Mouse (Mus musculus) embryonic facial prominence, embryonic 11.5 days (tissue): ENCODE measurements around the gene Slc9a5. TPM values are rescaled to one million over a fixed set of nuclear protein-coding genes. Genes with fewer than 3 reads are reported as not detected.

Experiments used
- ATAC-seq: fragments of 200-750 bp; cut with Nextera tagmentation; replicated peaks from 2 replicates; pipeline ENCODE4 v1.8.0; 2017; ENCODE audit warnings: low read depth; ENCODE audit not compliant: insufficient number of reproducible peaks, low FRiP score, low TSS enrichment
- DNase-seq: peaks from one replicate; pipeline ENCODE4 v3.0.0-alpha.2; 2015; ENCODE audit warnings: low spot score
- H3K27ac ChIP-seq: fragments of 300-500 bp; sonication (generic); replicated peaks from 2 replicates; pipeline ENCODE4 v1.5.1; 2014; ENCODE audit warnings: mild to moderate bottlenecking, low read depth, low read length, control low read depth
- H3K27me3 ChIP-seq: fragments of 300-500 bp; sonication (generic); 2 replicates; pipeline ENCODE4 v1.6.1; 2014; ENCODE audit warnings: mild to moderate bottlenecking, low read length, moderate library complexity, mixed read lengths; ENCODE audit not compliant: control insufficient read depth, insufficient read depth
- H3K36me3 ChIP-seq: fragments of 300-500 bp; sonication (generic); replicated peaks from 2 replicates; pipeline ENCODE4 v1.6.1; 2014; ENCODE audit warnings: low read depth, mild to moderate bottlenecking, low read length, moderate library complexity, mixed read lengths; ENCODE audit not compliant: control insufficient read depth, insufficient read depth
- H3K4me1 ChIP-seq: fragments of 300-500 bp; sonication (generic); 2 replicates; pipeline ENCODE4 v1.6.1; 2014; ENCODE audit warnings: low read length, mixed read lengths; ENCODE audit not compliant: control insufficient read depth, insufficient read depth
- H3K4me2 ChIP-seq: fragments of 300-500 bp; sonication (generic); 2 replicates; pipeline ENCODE4 v1.6.1; 2014; ENCODE audit warnings: low read depth, mild to moderate bottlenecking, control low read depth, low read length, moderate library complexity
- H3K4me3 ChIP-seq: fragments of 300-500 bp; sonication (generic); 2 replicates; pipeline ENCODE4 v1.5.1; 2014; ENCODE audit warnings: low read depth, low read length, control low read depth
- H3K9ac ChIP-seq: fragments of 300-500 bp; sonication (generic); replicated peaks from 2 replicates; pipeline ENCODE4 v1.6.1; 2014; ENCODE audit warnings: mild to moderate bottlenecking, control low read depth, low read length
- H3K9me3 ChIP-seq: fragments of 300-500 bp; sonication (generic); replicated peaks from 2 replicates; pipeline ENCODE4 v1.6.1; 2016; ENCODE audit warnings: mild to moderate bottlenecking, low read length, inconsistent platforms, mixed read lengths; ENCODE audit not compliant: control insufficient read depth
- WGBS: fragments of 180-500 bp; shearing (Covaris S2); extraction: QIAGEN DNeasy Blood & Tissue Kit; methylation state at CpG from one replicate; pipeline ENCODE4 v1.1.7; 2014; 5-methylcytosine and 5-hydroxymethylcytosine counted together
- polyA plus RNA-seq: library from polyadenylated mRNA; unstranded; fragments of >200 nt; fragmentation: Nextera tagmentation; extraction: Ambion mirVana; gene quantifications from 2 replicates; pipeline ENCODE4 v1.2.1, GENCODE M21; 2014

Slc9a5 gene
- polyA plus RNA-seq, 1 experiment from 2014 or later, result 4.0 TPM

DNA sequence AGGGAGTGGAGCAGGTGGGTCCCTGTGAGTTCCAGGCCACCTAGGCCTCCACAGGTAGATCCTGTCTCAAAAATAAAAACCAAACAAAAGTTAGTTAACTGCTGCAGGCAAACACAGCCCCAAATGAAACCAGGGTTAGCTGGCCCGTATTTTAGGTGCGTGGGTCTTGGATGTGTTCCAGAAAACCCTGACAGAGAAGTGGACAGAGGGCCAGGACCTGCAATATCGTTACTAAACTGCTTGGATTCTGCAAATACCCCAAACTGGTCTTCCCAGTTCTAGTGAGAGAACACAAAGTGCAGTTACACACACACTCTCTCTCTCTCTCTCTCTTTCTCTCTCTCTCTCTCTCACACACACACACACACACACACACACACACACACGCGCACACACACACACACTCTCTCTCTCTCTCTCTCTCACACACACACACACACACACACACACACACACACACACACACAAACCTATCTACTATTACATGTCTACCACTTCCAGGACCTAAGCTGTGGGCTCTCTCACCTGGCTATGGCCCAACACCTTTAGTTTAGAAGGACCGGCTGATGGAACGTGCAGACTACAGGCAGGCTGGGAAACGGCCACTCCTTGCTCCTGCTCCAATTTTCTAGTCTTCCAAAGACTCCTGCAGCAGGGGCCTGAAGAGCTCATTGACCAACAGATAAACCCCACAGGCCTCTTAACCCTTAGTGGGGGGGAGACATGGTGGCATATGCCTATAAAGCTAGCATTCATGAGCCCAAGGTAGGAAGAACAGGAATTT, 4.7 kb upstream of the Slc9a5 start:
- DNase-seq, result no peak
- WGBS, result 80% methylated on average over 8 of the region's 8 CpGs

DNA sequence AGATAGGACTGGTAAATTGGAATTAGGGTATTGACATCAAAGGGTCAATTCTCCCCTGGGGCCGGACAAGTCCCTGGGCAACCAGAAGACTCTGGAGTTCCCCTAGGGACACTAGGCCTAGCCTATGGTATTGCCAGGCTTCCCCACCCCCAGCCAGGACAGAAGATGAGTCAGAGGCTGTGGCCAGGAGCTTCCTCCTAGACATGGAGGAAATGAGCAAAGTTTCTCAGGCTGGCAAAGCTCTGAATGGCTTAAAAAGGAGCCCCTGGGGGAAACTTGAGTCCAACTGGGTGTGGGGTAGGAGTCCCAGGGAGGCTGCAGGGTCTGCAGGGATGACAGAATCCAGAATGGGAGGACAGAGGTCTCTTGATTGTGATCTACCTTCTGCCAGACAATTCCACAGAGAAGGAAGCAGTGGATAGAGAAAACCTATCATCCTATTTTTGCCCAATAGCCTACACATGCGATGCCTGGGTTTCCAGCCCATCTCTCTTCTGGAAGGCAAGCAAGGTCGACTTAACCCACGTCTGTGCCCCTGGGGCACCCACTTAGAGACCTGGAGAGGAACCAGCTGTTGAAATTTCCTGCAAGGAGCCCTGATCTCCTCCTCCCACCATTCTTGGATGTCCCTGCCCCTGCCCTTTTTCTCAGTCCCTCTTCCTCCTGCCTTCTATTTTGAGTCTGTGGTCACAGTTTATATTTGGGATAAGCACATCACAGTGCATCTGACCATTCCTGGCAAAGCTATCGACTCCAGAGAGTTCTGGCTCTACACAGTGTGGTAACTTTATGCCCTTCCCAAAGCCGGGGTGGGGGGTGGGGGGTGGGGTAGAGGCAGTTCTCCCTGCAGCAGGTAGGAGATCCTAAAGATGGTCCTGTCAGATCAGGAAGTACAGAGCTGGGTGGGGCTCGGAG, 3.3 kb upstream of the Slc9a5 start:
- whole genome bisulfite sequencing, result 37% methylated on average over 7 of the region's 7 CpGs
- H3K27ac ChIP-seq, result no peak overlapping the region
- no peaks in the 10 kb centered on the region for H3K36me3 ChIP-seq
- no peaks in the 10 kb centered on the region for H3K27me3 ChIP-seq
- H3K4me2 ChIP-seq, result no peak overlapping the region
- H3K4me1 ChIP-seq, result peaks cover 9% of the 10 kb centered on the region
- no peak overlapping the region for H3K4me3 ChIP-seq
- ATAC-seq (no peak), DNase-seq (no peak)
- H3K9ac ChIP-seq, result no peak overlapping the region
- no peaks in the 10 kb centered on the region for H3K9me3 ChIP-seq

More for the DNA sequence above, 4.7 kb upstream of the Slc9a5 start:
- H3K9ac ChIP-seq, result no peak overlapping the region
- H3K27ac ChIP-seq, result no peak overlapping the region
- no peaks in the 10 kb centered on the region for H3K27me3 ChIP-seq
- no peaks in the 10 kb centered on the region for H3K9me3 ChIP-seq
- H3K4me2 ChIP-seq, result no peak overlapping the region
- H3K36me3 ChIP-seq, result no peaks in the 10 kb centered on the region
- H3K4me1 ChIP-seq, result peaks cover 9% of the 10 kb centered on the region
- H3K4me3 ChIP-seq, result no peak overlapping the region
- ATAC-seq, result no peak

DNA sequence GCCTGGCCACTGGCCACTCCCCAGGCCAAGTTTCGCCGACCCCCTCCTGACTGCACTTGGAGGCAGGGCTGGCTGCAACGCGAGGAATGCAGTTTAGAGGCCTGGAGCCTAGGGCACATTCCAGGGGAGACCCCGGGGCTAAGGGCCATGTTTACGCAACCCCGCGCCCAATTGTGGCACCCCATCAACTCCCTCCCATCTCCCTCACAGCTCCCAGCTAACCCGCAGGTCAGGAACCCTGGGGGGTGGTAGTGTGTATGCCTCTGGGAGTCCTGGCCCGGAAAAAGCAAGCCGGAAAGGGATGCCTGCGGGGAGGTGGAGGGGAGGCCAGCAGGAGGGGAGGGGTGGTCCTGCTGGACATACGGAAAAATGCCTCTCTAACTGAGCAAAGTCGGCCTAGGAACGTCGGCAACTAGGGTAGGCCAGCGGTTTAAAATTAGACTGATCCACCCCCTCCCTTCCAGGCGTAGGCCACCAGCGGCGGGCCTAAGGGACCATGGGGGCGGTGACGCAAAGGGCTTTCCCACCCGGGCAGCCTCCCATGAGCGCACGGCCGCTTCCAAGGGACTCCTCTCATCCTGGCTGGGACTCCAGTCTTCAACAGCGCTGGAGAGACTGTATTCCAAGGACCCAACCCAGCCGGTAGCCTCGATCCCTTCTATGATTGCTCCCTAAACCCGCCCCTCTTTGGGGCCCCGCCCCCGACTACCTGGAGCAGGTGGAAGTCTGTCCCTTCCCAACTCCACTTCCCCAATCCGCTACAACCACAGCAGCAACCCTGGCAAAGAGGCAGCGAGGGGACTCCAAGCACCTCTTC, 1.8 kb upstream of the Slc9a5 start:
- DNase-seq (peak; percentile 57), ATAC-seq (peak; percentile 11)
- Histone ChIP-seq H3K27me3 (no peaks in the 10 kb centered on the region), H3K4me1 (peaks cover 9% of the 10 kb centered on the region), H3K9me3 (no peaks in the 10 kb centered on the region), H3K27ac (peak overlapping the region; percentile 56), H3K4me2 (peak overlapping the region; percentile 98), H3K9ac (peak overlapping the region; percentile 70), H3K4me3 (peak overlapping the region; percentile 70), H3K36me3 (no peaks in the 10 kb centered on the region)
- under 1% methylated on average over 33 of the region's 34 CpGs for WGBS

DNA sequence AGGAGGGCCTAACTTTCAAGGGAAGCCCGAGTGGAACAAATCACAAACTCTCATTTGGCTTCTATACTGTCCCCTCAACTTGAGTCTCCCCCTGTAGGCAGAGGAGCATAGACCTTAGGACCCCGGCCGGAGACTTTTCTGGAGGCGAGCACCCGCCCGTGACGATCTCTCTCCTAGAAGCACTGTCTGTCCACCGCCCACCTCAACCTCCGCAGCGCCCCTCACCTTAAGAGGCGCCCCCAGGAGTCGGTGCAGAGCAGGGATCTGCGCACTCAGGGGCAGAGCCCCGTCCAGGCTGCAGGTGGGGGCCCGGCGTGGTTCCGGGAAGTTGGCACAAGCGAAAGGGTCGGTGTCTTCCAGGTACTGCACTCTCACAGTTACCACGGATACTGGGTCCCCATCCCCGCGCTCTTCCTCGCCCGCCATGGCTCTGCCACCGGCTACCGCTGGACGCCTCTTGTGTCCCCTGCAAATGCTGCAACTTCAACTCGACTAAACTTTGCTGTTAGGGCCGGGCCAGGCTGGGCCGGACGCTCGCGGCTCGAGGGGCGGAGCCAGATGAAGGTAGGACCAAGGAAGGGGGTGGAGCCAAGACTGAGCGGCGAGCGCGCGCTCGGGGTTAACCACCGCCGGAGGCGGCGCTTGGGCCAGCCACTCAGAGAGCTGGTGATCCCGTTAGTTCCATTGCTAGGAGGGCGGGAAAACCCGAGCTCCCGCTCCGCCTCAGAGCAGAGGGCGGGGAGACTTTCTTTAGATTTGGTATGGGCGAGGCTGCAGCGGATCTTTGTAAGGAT, 1.0 kb upstream of the Slc9a5 start, which contains the start of gene Fhod1:
Fhod1 (minus strand) TSS at position 526 of the 794 bp plus-strand sequence.
- Histone ChIP-seq H3K36me3 (no peaks in the 10 kb centered on the region), H3K4me3 (peak within 1 kb of the TSS; percentile 70), H3K9ac (peak within 1 kb of the TSS; percentile 77), H3K9me3 (no peaks in the 10 kb centered on the region), H3K27me3 (no peaks in the 10 kb centered on the region), H3K27ac (peak within 1 kb of the TSS; percentile 56), H3K4me1 (peaks cover 9% of the 10 kb centered on the region), H3K4me2 (peak within 1 kb of the TSS; percentile 98)
- DNase-seq (peak; percentile 98), ATAC-seq (peak; percentile 81)
- WGBS, result under 1% methylated on average over 53 of the region's 53 CpGs

DNA sequence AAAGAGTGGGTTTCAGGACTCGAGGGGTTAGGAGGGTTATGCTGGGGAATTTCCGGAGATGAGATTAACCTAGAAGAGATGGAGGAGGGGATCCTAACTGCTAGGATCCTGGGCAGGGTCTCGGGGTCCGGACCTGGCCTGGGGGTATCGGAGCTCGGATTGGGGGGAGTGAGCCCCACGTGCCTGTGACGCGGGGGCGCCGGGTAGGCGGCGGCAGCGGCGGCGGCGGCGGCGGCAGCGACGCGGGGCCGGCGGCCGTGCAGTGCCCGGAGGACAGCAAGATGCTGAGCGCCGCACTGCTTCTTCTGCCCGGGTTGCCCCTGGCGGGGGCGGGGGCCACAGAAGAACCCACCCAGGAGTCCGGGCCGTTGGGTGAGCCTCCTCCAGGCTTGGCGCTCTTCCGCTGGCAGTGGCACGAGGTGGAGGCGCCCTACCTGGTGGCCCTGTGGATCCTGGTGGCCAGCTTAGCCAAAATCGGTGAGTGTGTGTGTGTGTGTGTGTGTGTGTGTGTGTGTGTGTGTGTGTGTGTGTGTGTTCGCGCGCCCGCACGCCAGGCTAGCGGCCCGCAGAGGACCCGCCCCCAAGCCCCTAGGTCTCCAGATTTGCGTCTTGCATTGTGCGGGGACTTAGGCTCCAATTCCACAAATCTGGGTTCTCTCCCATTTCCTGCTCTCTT, 591 bp downstream of the Slc9a5 start:
- Histone ChIP-seq H3K9ac (peak overlapping the region; percentile 77), H3K27me3 (no peaks in the 10 kb centered on the region), H3K4me1 (peaks cover 9% of the 10 kb centered on the region), H3K36me3 (no peaks in the 10 kb centered on the region), H3K27ac (peak overlapping the region; percentile 56; the same call in 1 of the 2 replicates), H3K9me3 (no peaks in the 10 kb centered on the region), H3K4me2 (peak overlapping the region; percentile 98), H3K4me3 (peak overlapping the region; percentile 70)
- under 1% methylated on average over 39 of the region's 48 CpGs for WGBS
- DNase-seq, result peak; percentile 60
- ATAC-seq, result 0 out of 2 replicates have a peak, but pooled peaks have one; percentile 5

DNA sequence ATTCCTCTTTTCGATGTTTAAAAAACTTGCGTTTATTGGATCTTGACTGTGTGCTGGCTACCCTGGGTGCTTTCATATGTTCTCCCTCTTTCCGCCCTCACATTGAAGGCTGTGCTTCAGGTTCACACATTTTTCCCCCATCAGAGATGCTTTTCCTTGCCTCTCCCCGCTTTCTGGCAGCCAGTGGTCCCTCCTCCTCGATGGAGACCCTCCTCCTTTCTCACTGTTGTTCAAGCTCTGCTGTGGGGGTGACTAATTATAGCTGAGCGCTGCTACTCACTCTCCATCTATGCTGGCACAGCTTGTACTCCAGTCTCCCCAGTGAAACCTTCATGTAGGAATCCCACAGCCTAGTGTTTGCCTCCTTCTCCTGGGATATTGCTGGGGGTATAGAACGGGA, 1.5 kb downstream of the Slc9a5 start:
- H3K27ac ChIP-seq, result no peak overlapping the region
- H3K36me3 ChIP-seq, result no peaks in the 10 kb centered on the region
- no peaks in the 10 kb centered on the region for H3K27me3 ChIP-seq
- ATAC-seq (no peak), DNase-seq (no peak)
- no peak overlapping the region for H3K9ac ChIP-seq
- H3K4me3 ChIP-seq, result peak overlapping the region; percentile 70; the same call in 1 of the 2 replicates
- H3K4me2 ChIP-seq, result peak overlapping the region; percentile 98; the same call in 1 of the 2 replicates
- 41% methylated on average over 7 of the region's 7 CpGs for WGBS
- no peaks in the 10 kb centered on the region for H3K9me3 ChIP-seq
- peaks cover 12% of the 10 kb centered on the region for H3K4me1 ChIP-seq
